Mouse (Mus musculus) hematopoietic stem cell, adult 5-6 weeks (primary cell): ENCODE data around the gene Wwox. TPM values are rescaled to one million over a fixed set of nuclear protein-coding genes. Genes with fewer than 3 reads are reported as not detected.
A peak's percentile ranks its signal among the peaks of the same experiment; 100 is the strongest.

Experiments
- ATAC-seq, 2 experiments: fragments of 125-278 bp in 1 of 2; replicated peaks in 1 of 2; 2 replicates each; pipeline ENCODE4 v1.8.0; 2016 to 2017; ENCODE audit warnings: inconsistent platforms in 2 of 2, mild to moderate bottlenecking in 2 of 2, moderate number of reproducible peaks in 2 of 2, low read depth in 1 of 2, moderate TSS enrichment in 1 of 2; ENCODE audit not compliant: low FRiP score in 2 of 2, poor library complexity in 2 of 2, severe bottlenecking in 2 of 2, insufficient read depth in 1 of 2, low TSS enrichment in 1 of 2
- total RNA-seq: library from RNA; stranded (forward); fragments of 172-1452, 232-1000 nt; gene quantifications from 2 replicates; pipeline ENCODE4 v1.2.3, GENCODE M21; 2017

The Wwox gene
- total RNA-seq, 1 experiment from 2014 or later: 15.0 TPM

DNA sequence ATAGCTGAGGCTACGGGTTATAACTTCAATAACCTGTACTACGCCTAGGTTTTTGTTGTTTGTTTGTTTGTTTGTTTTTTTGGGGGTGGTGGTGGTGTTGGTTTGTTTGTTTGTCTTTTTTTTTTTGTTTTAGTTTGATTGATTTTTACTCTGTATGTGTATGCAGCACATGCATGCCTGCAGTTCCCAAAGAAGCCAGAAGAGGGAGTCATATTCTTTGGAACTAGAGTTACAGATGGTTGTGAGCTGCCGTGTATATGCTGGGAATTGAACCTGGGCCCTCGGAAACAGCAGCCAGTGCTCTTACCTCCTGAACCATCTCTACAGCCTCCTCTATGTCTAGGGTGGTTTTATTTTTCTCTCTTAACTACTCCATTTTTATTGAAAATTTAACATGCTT, 689.9 kb downstream of the Wwox start:
- no peak for ATAC-seq

DNA sequence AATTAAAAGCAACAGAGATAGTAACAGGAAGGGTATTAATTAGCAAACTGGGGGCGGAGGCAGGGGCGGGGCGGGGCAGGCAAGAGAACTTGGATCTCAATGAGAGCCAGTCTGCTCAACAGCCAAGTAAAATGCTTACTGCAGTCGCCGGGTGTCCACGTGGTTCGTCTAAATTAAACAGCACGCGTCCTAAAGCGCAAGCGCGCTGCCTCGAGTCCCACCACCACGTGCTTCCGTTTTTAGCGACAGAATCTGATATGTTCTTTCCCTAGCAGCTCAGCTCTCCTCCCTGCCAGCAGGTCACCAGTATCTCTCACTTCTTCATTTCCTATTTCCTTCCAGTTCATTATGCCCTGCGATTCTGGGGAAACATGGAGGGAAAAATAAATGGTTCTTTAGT, 693.7 kb downstream of the Wwox start:
- no peak for ATAC-seq

- ATAC-seq: no peak
Measured at GRCm38 (mm10) chr8:115133711-115134218, 694.3 kb downstream of the Wwox start.

DNA sequence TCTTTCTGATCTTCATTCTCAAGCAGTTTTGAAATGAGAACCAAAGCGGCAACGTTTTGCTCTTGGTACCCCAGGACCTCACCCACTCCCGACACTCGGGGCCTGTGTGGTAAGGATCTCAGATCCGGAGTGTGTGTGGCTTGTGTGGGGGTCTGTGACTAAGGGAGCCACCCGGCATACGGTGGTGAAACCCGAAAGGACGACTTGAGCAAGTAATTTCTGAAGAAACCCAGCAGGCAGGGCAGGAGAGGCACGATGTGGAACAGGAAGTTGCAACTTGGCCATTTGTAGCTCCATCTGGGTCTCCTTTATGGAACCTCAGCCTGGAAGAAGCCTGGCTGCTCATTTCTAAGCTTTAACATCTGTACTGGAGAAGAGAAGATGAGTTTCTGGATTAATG, 697.4 kb downstream of the Wwox start:
- ATAC-seq: peak in 1 of 2 experiments; percentile 7; a peak in 1 of 4 replicates

DNA sequence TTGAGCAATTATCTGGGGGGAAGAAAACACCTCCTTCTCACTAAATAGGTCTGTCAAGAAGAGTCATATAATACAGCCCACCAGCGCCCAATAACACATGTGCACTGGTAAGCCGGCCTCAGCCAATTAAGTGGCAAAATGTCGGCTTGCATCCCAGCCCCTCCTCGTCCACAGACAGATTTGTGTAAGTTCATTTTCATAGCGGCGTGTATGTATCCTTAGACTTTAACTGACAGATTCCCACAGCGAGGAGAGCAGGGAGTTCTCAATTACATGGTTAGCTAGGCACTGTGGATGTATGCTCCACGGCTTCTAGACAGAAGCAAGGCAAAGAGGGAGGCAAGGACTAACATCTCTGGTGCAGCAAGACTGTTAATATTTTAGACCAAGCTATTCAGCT, 702.2 kb downstream of the Wwox start:
- ATAC-seq: no peak

DNA sequence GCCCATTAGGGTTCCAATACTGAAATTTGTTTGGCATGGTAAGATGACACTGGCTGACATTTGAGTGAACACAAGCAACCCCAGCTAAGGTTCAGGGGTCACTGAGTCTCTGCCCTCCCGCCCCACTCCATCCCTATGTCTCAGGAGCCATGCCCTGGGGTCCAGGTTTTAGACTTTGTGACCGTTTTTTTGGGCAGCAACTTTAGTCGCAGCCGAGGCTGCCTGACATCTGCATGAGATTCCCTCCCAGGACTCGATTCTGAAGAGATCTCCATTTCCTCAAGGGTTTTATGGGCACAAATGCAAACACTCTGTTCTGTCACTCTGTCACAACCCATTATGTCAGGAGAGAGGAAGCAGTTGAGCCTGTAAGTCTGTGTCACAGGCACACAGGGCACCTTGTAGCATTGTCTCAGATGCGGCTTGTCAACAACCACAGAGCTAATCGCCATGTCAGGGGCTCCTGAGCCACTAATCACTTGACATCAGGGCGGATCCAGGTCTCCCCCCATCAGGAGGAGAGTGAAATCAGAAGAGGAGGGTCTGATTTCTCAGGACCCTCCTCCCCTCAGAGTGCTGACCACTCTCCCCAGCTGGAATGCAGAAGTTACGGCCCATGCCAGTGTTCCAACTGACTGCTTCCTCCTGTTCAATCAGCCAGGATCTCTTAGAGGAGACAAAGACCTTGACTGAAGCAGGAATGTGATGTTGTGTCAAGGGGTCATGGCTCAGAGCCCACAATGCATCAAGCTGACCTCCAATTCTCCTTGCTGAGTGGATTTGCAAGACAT, 704.3 kb downstream of the Wwox start:
- no peak for ATAC-seq

DNA sequence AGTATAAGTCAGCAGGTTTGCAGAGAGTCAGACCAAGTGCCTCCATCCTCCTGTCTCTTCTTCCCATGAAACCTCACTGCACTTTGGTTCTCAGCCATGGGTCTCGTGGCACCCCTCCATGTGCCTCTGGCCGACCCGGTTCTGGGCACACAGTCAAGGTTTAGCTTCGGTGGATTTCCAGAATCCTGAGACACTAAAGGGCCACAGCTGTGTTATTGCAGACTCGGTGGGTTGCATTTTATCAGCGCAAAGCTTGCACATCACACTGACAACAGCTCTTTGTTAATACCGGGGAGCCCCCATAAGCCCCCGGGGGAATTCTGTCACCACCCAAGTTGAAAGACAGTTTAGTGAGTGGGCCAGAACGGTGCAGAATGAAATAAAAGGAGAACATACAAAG, 707.6 kb downstream of the Wwox start:
- ATAC-seq: no peak

DNA sequence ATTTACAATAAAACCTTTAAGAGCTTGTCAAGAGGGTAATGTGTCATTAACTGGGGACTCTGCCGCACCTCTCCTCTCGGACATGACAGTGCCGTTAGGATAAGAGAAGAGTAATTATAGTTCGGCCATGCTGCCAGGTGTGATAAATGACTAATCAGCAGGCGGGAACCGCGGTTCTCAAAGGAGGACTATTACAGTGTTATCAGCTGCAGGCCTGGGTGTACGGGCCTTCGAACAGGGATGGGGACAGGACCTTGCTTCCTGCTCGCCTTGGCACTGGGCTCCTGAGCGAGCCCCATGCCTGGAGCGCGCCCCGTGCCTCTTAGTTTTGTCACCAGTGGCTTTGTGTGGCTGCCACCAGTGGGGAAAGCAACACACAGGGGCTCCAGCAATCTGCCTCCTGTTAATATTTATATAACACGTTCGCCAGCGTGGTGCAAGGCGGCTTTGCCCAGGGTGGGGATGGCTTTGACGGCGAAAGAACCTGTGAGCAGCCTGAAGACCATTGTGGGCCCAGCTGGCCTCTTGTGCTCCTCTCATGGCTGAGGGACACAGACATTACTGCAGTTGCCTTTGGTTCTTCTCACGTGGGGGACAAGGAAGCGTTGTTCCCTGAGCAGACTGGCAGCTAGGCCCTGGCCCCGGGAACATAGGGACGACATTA, 711.1 kb downstream of the Wwox start:
- 0 out of 4 replicates have a peak, but pooled peaks of 1 of the 2 experiments have one; percentile 10 for ATAC-seq

DNA sequence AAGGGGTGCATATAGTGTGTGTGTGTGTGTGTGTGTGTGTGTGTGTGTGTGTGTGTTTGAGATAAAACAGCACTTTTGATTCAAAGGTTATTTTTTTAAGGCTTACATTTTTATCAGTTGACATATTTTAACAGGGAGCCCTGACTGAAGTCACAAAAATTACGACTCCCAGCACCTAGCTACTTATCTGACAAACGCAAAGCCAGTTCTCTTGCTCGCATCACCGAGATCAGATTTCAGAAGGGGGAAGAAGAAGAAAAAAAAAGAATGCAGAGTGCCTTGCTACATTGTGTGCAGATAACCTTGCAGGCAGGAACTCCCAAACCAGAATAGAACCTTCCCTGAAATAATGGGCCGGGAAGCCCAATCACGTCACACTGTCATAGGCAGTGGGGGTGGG, 712.0 kb downstream of the Wwox start:
- peak in 1 of 2 experiments; percentile 22; a peak in 1 of 4 replicates for ATAC-seq

GRCm38 (mm10) chr8:115154096-115154495, 714.6 kb downstream of the Wwox start:
- no peak for ATAC-seq

DNA sequence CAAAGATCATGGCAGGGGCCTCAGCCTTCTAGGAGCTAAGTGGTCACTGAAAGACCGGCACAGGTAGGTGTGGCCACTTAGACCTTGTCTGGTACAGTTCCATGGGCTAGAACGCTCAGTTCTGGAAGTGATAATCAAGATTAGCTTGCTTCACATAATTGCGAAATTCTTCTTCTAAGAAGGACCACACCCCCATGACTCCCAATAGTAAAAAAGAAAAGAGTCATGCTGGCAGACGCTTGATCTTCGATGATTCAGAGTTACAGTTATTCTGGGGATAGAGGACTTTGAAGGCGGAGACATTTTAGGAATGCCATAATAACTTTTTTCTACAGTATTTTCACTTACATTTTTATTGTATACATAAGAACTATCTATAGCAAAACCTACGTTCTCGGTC, 716.7 kb downstream of the Wwox start:
- ATAC-seq: no peak

- ATAC-seq: no peak
Measured at GRCm38 (mm10) chr8:115157977-115158720, 718.7 kb downstream of the Wwox start.

- ATAC-seq: no peak
Measured at GRCm38 (mm10) chr8:115158721-115159111, 719.3 kb downstream of the Wwox start.

DNA sequence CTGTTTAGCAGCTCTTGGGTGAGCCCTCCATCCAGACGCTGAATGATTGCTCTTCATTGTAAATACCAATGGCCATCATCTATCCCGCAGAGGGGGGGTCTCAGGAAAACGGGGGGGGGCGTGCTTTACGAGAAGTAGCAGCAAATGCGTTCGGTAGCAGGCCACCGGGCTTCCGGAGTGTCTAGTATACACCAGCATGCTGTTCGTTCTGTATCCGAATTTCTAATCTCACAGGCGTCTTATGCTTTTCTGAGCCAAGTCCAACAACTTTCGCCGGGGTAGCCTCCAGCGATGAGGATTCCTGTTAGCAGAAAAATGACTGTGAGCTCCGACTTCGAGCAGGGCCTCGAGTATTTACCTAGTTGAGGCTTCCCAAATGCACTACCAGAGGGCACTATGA, 719.8 kb downstream of the Wwox start:
- peak in 1 of 2 experiments; percentile 30; a peak in 1 of 4 replicates for ATAC-seq

- peak; percentile 73 to 82 for ATAC-seq
Measured at GRCm38 (mm10) chr8:115159711-115160374, 720.4 kb downstream of the Wwox start.

DNA sequence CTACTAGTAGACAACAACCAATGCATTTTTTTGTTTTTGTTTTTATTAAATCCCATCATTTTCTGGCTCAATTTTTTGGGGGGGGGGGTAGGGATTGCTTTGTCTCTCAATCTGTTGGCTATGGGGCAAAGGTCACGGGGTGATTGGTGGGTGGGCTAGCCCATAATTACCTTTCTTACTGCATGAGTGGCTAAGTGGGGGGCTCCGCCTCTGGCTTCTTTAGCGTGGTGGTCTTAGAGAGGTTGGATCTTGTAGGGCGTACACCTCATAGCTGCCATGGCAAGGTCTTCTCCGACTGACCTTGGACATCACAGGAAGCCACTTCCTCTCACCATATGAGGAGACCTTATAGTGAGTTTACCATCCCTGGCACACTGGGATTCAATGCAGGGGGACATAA, 721.0 kb downstream of the Wwox start:
- no peak for ATAC-seq

DNA sequence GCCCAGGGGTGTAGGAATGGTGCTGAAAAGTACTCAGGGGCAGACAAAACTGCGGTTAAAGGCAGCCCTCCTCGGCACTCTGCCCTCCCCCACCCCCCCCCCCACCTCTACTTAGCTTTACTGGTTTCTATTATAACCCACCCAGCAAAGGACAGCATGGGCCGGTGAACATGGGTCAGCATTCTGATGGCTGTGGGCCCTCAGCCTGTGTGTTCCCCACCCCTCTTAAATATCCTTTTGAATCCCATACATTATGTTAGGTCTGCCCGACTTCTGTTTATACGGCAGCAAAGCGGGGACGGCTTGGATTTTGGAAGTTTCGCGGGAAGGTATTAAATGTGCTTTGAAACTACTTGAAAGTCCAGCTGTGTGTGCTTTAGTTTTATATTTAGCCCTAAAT, 722.1 kb downstream of the Wwox start:
- ATAC-seq: no peak
